Mouse (Mus musculus) neural tube, embryonic 14.5 days (tissue): ENCODE measurements at regions not wholly inside any gene's neighbourhood (a gene's known extent, or its start where the extent isn't known, plus 50 kb on each side); places are given as distances from the start of the nearest gene placed in this dataset.

ENCODE experiments used
- ATAC-seq: fragments of 200-750 bp; cut with Nextera tagmentation; 2 replicates; pipeline ENCODE4 v1.8.0; 2017; ENCODE audit warnings: low read depth, mild to moderate bottlenecking, moderate TSS enrichment, moderate library complexity
- H3K27ac ChIP-seq: fragments of 300-500 bp; sonication (generic); 2 replicates; pipeline ENCODE4 v1.5.1; 2014; ENCODE audit warnings: low read depth, mild to moderate bottlenecking, control low read depth, low read length, moderate library complexity, mixed read lengths
- H3K27me3 ChIP-seq: fragments of 300-500 bp; sonication (generic); 2 replicates; pipeline ENCODE4 v1.6.1; 2014; ENCODE audit warnings: low read length; ENCODE audit not compliant: control insufficient read depth, insufficient read depth
- H3K36me3 ChIP-seq: fragments of 300-500 bp; sonication (generic); 2 replicates; pipeline ENCODE4 v1.6.1; 2014; ENCODE audit warnings: low read length, mixed read lengths; ENCODE audit not compliant: control insufficient read depth, insufficient read depth
- H3K4me1 ChIP-seq: fragments of 300-500 bp; sonication (generic); 2 replicates; pipeline ENCODE4 v1.6.1; 2014; ENCODE audit warnings: low read length; ENCODE audit not compliant: control insufficient read depth, insufficient read depth
- H3K4me2 ChIP-seq: fragments of 300-500 bp; sonication (generic); 2 replicates; pipeline ENCODE4 v1.6.1; 2014; ENCODE audit warnings: mild to moderate bottlenecking, low read depth, low read length, control low read depth
- H3K4me3 ChIP-seq: fragments of 300-500 bp; sonication (generic); 2 replicates; pipeline ENCODE4 v1.5.1; 2014; ENCODE audit warnings: low read depth, low read length, control low read depth, mixed read lengths
- H3K9ac ChIP-seq: fragments of 300-500 bp; sonication (generic); replicated peaks from 2 replicates; pipeline ENCODE4 v1.6.1; 2014; ENCODE audit warnings: low read depth, mild to moderate bottlenecking, control low read depth, low read length, mixed read lengths
- H3K9me3 ChIP-seq: fragments of 300-500 bp; sonication (generic); 2 replicates; pipeline ENCODE4 v1.6.1; 2016; ENCODE audit warnings: low read length; ENCODE audit not compliant: control insufficient read depth
- WGBS: fragments of 180-500 bp; shearing (Covaris S2); extraction: QIAGEN DNeasy Blood & Tissue Kit; methylation state at CpG from one replicate; pipeline ENCODE4 v1.1.7; 2014; 5-methylcytosine and 5-hydroxymethylcytosine counted together

GRCm38 (mm10) chr6:67128503-67129463 is 91.5 kb upstream of the Gadd45a start:
- Histone ChIP-seq H3K4me3 (no peak overlapping the region), H3K9me3 (no peaks in the 10 kb centered on the region), H3K27me3 (no peaks in the 10 kb centered on the region), H3K36me3 (no peaks in the 10 kb centered on the region), H3K27ac (no peak overlapping the region), H3K4me2 (no peak overlapping the region), H3K4me1 (no peaks in the 10 kb centered on the region), H3K9ac (no peak overlapping the region)
- 60% methylated on average over 16 of the region's 16 CpGs for WGBS
- ATAC-seq, result no peak

GRCm38 (mm10) chr6:67127727-67128126 is 90.5 kb upstream of the Gadd45a start:
- H3K4me3 ChIP-seq, result no peak overlapping the region
- no peak overlapping the region for H3K9ac ChIP-seq
- no peaks in the 10 kb centered on the region for H3K36me3 ChIP-seq
- H3K4me2 ChIP-seq, result no peak overlapping the region
- H3K4me1 ChIP-seq, result no peaks in the 10 kb centered on the region
- no peaks in the 10 kb centered on the region for H3K27me3 ChIP-seq
- no peak for ATAC-seq
- no peaks in the 10 kb centered on the region for H3K9me3 ChIP-seq
- 94% methylated on average over 4 of the region's 4 CpGs for WGBS
- no peak overlapping the region for H3K27ac ChIP-seq

- no peaks in the 10 kb centered on the region for H3K4me1 ChIP-seq
- no peaks in the 10 kb centered on the region for H3K27me3 ChIP-seq
- no peak; the same call in 1 of the 2 replicates for ATAC-seq
- H3K4me3 ChIP-seq, result no peak overlapping the region
- H3K27ac ChIP-seq, result no peak overlapping the region
- WGBS, result 60% methylated on average over 7 of the region's 7 CpGs
- no peak overlapping the region for H3K9ac ChIP-seq
- H3K4me2 ChIP-seq, result no peak overlapping the region
- H3K9me3 ChIP-seq, result no peaks in the 10 kb centered on the region
- no peaks in the 10 kb centered on the region for H3K36me3 ChIP-seq
These were observed 88.6 kb upstream of the Gadd45a start for GRCm38 (mm10) chr6:67125715-67126312.

- Histone ChIP-seq H3K9me3 (no peaks in the 10 kb centered on the region), H3K9ac (no peak overlapping the region), H3K27ac (no peak overlapping the region), H3K4me3 (no peak overlapping the region), H3K4me1 (no peaks in the 10 kb centered on the region), H3K27me3 (no peaks in the 10 kb centered on the region), H3K4me2 (no peak overlapping the region), H3K36me3 (no peaks in the 10 kb centered on the region)
- 37% methylated on average over 2 of the region's 2 CpGs for WGBS
- ATAC-seq, result no peak
These were observed 86.8 kb upstream of the Gadd45a start for GRCm38 (mm10) chr6:67124089-67124488.

- Histone ChIP-seq H3K9me3 (no peaks in the 10 kb centered on the region), H3K27ac (no peak overlapping the region), H3K9ac (no peak overlapping the region), H3K27me3 (no peaks in the 10 kb centered on the region), H3K36me3 (no peaks in the 10 kb centered on the region), H3K4me2 (no peak overlapping the region), H3K4me3 (no peak overlapping the region), H3K4me1 (no peaks in the 10 kb centered on the region)
- ATAC-seq, result no peak
- 79% methylated on average over 4 of the region's 4 CpGs for WGBS
These were observed 85.8 kb upstream of the Gadd45a start for GRCm38 (mm10) chr6:67123071-67123470.

GRCm38 (mm10) chr6:67116306-67116705 is 79.0 kb upstream of the Gadd45a start:
- WGBS, result 85% methylated on average over 3 of the region's 3 CpGs
- Histone ChIP-seq H3K4me1 (no peaks in the 10 kb centered on the region; the same call in 1 of the 2 replicates), H3K4me2 (no peak overlapping the region)

GRCm38 (mm10) chr6:67115505-67116303 is 78.4 kb upstream of the Gadd45a start:
- H3K36me3 ChIP-seq, result no peaks in the 10 kb centered on the region
- no peak overlapping the region for H3K27ac ChIP-seq
- no peaks in the 10 kb centered on the region for H3K9me3 ChIP-seq
- ATAC-seq, result no peak
- no peaks in the 10 kb centered on the region for H3K27me3 ChIP-seq
- no peaks in the 10 kb centered on the region; the same call in 1 of the 2 replicates for H3K4me1 ChIP-seq
- 52% methylated on average over 1 of the region's 1 CpGs for WGBS
- no peak overlapping the region for H3K9ac ChIP-seq
- no peak overlapping the region for H3K4me2 ChIP-seq
- no peak overlapping the region for H3K4me3 ChIP-seq

More at GRCm38 (mm10) chr6:67116306-67116705, 79.0 kb upstream of the Gadd45a start:
- no peak overlapping the region for H3K27ac ChIP-seq
- no peak overlapping the region for H3K4me3 ChIP-seq
- no peaks in the 10 kb centered on the region for H3K27me3 ChIP-seq
- H3K36me3 ChIP-seq, result no peaks in the 10 kb centered on the region
- no peak overlapping the region for H3K9ac ChIP-seq
- ATAC-seq, result no peak
- H3K9me3 ChIP-seq, result no peaks in the 10 kb centered on the region

- no peaks in the 10 kb centered on the region for H3K36me3 ChIP-seq
- H3K27ac ChIP-seq, result no peak overlapping the region
- no peak overlapping the region for H3K4me3 ChIP-seq
- H3K4me2 ChIP-seq, result no peak overlapping the region
- no peak for ATAC-seq
- 86% methylated on average over 4 of the region's 4 CpGs for WGBS
- no peaks in the 10 kb centered on the region; the same call in 1 of the 2 replicates for H3K4me1 ChIP-seq
- no peaks in the 10 kb centered on the region for H3K9me3 ChIP-seq
- H3K27me3 ChIP-seq, result no peaks in the 10 kb centered on the region
- no peak overlapping the region for H3K9ac ChIP-seq
These were observed 77.5 kb upstream of the Gadd45a start for GRCm38 (mm10) chr6:67114753-67115152.
